Mouse (Mus musculus): Measurements from ENCODE around the gene Cks1b.

Cks1b gene

GRCm38 (mm10) chr3:89382950-89383349 lies 35.2 kb downstream of the Cks1b start:
- no peak for DNase-seq (ENCODE audit: low spot score in 2 of 2)

GRCm38 (mm10) chr3:89382033-89382882 lies 35.9 kb downstream of the Cks1b start:
- DNase-seq (ENCODE audit: low spot score in 2 of 2), result no peak

GRCm38 (mm10) chr3:89381233-89381632 lies 37.0 kb downstream of the Cks1b start:
- no peak for DNase-seq (ENCODE audit: low spot score in 2 of 2)

GRCm38 (mm10) chr3:89380711-89381110 lies 37.5 kb downstream of the Cks1b start:
- DNase-seq (ENCODE audit: low spot score in 2 of 2), result no peak

- DNase-seq (ENCODE audit: low spot score in 2 of 2), result no peak
These were observed 37.9 kb downstream of the Cks1b start for GRCm38 (mm10) chr3:89380291-89380690.

- no peak for DNase-seq (ENCODE audit: low spot score in 2 of 2)
These were observed 38.6 kb downstream of the Cks1b start for GRCm38 (mm10) chr3:89379388-89380131.

GRCm38 (mm10) chr3:89378394-89379067 lies 39.7 kb downstream of the Cks1b start:
- peak; percentile 82 to 83 for DNase-seq (ENCODE audit: low spot score in 2 of 2)

GRCm38 (mm10) chr3:89377831-89378230 lies 40.4 kb downstream of the Cks1b start:
- no peak for DNase-seq (ENCODE audit: low spot score in 2 of 2)

- DNase-seq (ENCODE audit: low spot score in 2 of 2), result no peak
These were observed 44.5 kb downstream of the Cks1b start for GRCm38 (mm10) chr3:89373581-89374231.

GRCm38 (mm10) chr3:89367338-89367737 lies 50.8 kb downstream of the Cks1b start:
- no peak for DNase-seq (ENCODE audit: low spot score in 2 of 2)

- no peak for DNase-seq (ENCODE audit: low spot score in 2 of 2)
These were observed 52.4 kb downstream of the Cks1b start for GRCm38 (mm10) chr3:89365486-89366414.
